Mouse (Mus musculus) gastrocnemius, adult 2 months (tissue): ENCODE results near the gene Sdhaf2. TPM values are rescaled to one million over a fixed set of nuclear protein-coding genes. Genes with fewer than 3 reads are reported as not detected.
A peak's percentile ranks its signal among the peaks of the same experiment; 100 is the strongest.

Source experiments
- DNase-seq: peaks from one replicate; pipeline ENCODE4 v3.0.0; 2022
- H3K27ac ChIP-seq: fragments of 200-600 bp; 2 replicates; pipeline ENCODE4 v1.8.1; 2022; ENCODE audit warnings: mild to moderate bottlenecking
- H3K4me3 ChIP-seq: fragments of 200-600 bp; 2 replicates; pipeline ENCODE4 v1.8.1; 2022; ENCODE audit warnings: mild to moderate bottlenecking, moderate library complexity
- CTCF ChIP-seq: fragments of 200-600 bp; IDR thresholded peaks from 2 replicates; pipeline ENCODE4 v1.8.1; 2022; ENCODE audit warnings: antibody characterized with exemption, mild to moderate bottlenecking, moderate library complexity
- intact Hi-C: fragments of 180-260 bp; cut with DNase I; formaldehyde crosslinking; loops from one replicate; pipeline ENCODE4 v1.15.1; 2025
- total RNA-seq, 2 experiments: library from RNA; stranded (reverse); gene quantifications; 2 replicates each; pipeline ENCODE4 v1.2.3; 2021

The Sdhaf2 gene
- total RNA-seq, 2 experiments from 2014 or later: 42.4 to 62.9 TPM

- no peak for DNase-seq
- peak; percentile 28; the same call in 1 of the 2 replicates for TF ChIP-seq CTCF
- Histone ChIP-seq H3K4me3 (no peak overlapping the region), H3K27ac (no peak overlapping the region)
- intact Hi-C loops: no loop called here
These were observed 4.1 kb upstream of the Sdhaf2 start for GRCm38 (mm10) chr19:10530082-10530481.

- Histone ChIP-seq H3K4me3 (peak within 1 kb of the TSS; percentile 97), H3K27ac (peak within 1 kb of the TSS; percentile 99)
- TF ChIP-seq CTCF: no peak
- intact Hi-C loops: loop anchor here (5.0 kb wide), 1 partner anchor 82 kb away; the partner anchor contains the start of genes Ddb1 and Tkfc
- DNase-seq: peak; percentile 95
These were observed 638 bp downstream of the Sdhaf2 start, which contains the start of gene Cpsf7 for GRCm38 (mm10) chr19:10525106-10525901. Gene Cpsf7, plus strand, starts transcription at chr19:10525266.

- no peak for DNase-seq
- H3K4me3 ChIP-seq: peak overlapping the region; percentile 97
- TF ChIP-seq CTCF: no peak
- intact Hi-C loops: loop anchor here (5.0 kb wide), 1 partner anchor 83 kb away; the partner anchor contains the start of genes Ddb1 and Tkfc
- H3K27ac ChIP-seq: peak overlapping the region; percentile 99
These were observed 1.2 kb downstream of the Sdhaf2 start for GRCm38 (mm10) chr19:10524784-10525105.

- H3K4me3 ChIP-seq: peak overlapping the region; percentile 97
- DNase-seq: no peak
- intact Hi-C loops: no loop called here
- no peak for TF ChIP-seq CTCF
- no peak overlapping the region for H3K27ac ChIP-seq
These were observed 2.4 kb downstream of the Sdhaf2 start for GRCm38 (mm10) chr19:10523483-10524080.

- Histone ChIP-seq H3K27ac (no peak overlapping the region), H3K4me3 (no peak overlapping the region)
- no peak for DNase-seq
- no peak for TF ChIP-seq CTCF
- intact Hi-C loops: no loop called here
These were observed 4.0 kb downstream of the Sdhaf2 start for GRCm38 (mm10) chr19:10521926-10522325.

GRCm38 (mm10) chr19:10520355-10520754, 5.6 kb downstream of the Sdhaf2 start:
- no peak overlapping the region for H3K27ac ChIP-seq
- no peak overlapping the region for H3K4me3 ChIP-seq
- intact Hi-C loops: no loop called here
- peak; percentile 53 for TF ChIP-seq CTCF
- no peak for DNase-seq

GRCm38 (mm10) chr19:10510759-10511330, 15.1 kb downstream of the Sdhaf2 start:
- H3K27ac ChIP-seq: no peak overlapping the region
- no peak overlapping the region for H3K4me3 ChIP-seq
- intact Hi-C loops: no loop called here
- DNase-seq: no peak
- no peak for TF ChIP-seq CTCF

- intact Hi-C loops: loop anchor here (5.0 kb wide), 1 partner anchor 170 kb away; no protein-coding TSS in a partner anchor
- peak; percentile 41 for DNase-seq
- TF ChIP-seq CTCF: peak; percentile 90
- H3K27ac ChIP-seq: no peak overlapping the region
- no peak overlapping the region for H3K4me3 ChIP-seq
These were observed 23.4 kb downstream of the Sdhaf2 start for GRCm38 (mm10) chr19:10502571-10502970.

GRCm38 (mm10) chr19:10500581-10500980, 25.4 kb downstream of the Sdhaf2 start:
- no peak for TF ChIP-seq CTCF
- no peak overlapping the region for H3K4me3 ChIP-seq
- intact Hi-C loops: loop anchor here (5.0 kb wide), 1 partner anchor 168 kb away; no protein-coding TSS in a partner anchor
- DNase-seq: no peak
- H3K27ac ChIP-seq: no peak overlapping the region

GRCm38 (mm10) chr19:10497512-10498160, 28.3 kb downstream of the Sdhaf2 start:
- Histone ChIP-seq H3K4me3 (no peak overlapping the region), H3K27ac (no peak overlapping the region)
- TF ChIP-seq CTCF: no peak
- DNase-seq: no peak
- intact Hi-C loops: no loop called here

GRCm38 (mm10) chr19:10496976-10497375, 29.0 kb downstream of the Sdhaf2 start:
- no peak for DNase-seq
- intact Hi-C loops: no loop called here
- no peak for TF ChIP-seq CTCF
- H3K4me3 ChIP-seq: no peak overlapping the region
- H3K27ac ChIP-seq: no peak overlapping the region

GRCm38 (mm10) chr19:10495670-10496069, 30.3 kb downstream of the Sdhaf2 start:
- Histone ChIP-seq H3K4me3 (no peak overlapping the region), H3K27ac (no peak overlapping the region)
- no peak for TF ChIP-seq CTCF
- intact Hi-C loops: no loop called here
- no peak for DNase-seq

GRCm38 (mm10) chr19:10486264-10486738, 39.6 kb downstream of the Sdhaf2 start:
- peak; percentile 88 for TF ChIP-seq CTCF
- Histone ChIP-seq H3K4me3 (no peak overlapping the region), H3K27ac (no peak overlapping the region)
- peak; percentile 25 for DNase-seq
- intact Hi-C loops: loop anchor here (1.0 to 5.0 kb wide), 2 partner anchors 36 to 154 kb away; no protein-coding TSS in a partner anchor
